Mouse (Mus musculus) layer of hippocampus, adult 2 months (tissue): ENCODE results near the gene Pcp4l1. TPM values are rescaled to one million over a fixed set of nuclear protein-coding genes. Genes with fewer than 3 reads are reported as not detected.
A peak's percentile ranks its signal among the peaks of the same experiment; 100 is the strongest.
"Not testable (repeated sequence)": the region's sequence is repeated elsewhere in the genome, so short reads cannot be mapped to it uniquely, and the experiment has no call there.

Source experiments
- DNase-seq, 2 experiments: peaks; one replicate each; pipeline ENCODE4 v3.0.0; 2022; ENCODE audit warnings: low spot score in 2 of 2
- H3K27ac ChIP-seq: fragments of 200-600 bp; 2 replicates; pipeline ENCODE4 v1.8.1; 2022
- H3K4me3 ChIP-seq: fragments of 200-600 bp; 2 replicates; pipeline ENCODE4 v1.8.1; 2022; ENCODE audit warnings: mild to moderate bottlenecking
- CTCF ChIP-seq: fragments of 200-600 bp; conservative IDR thresholded peaks from 2 replicates; pipeline ENCODE4 v1.8.1; 2022; ENCODE audit warnings: antibody characterized with exemption, mild to moderate bottlenecking, moderate library complexity
- long read RNA-seq, 2 experiments: library from polyadenylated mRNA; stranded (forward); transcript quantifications; one replicate each; pipeline ENCODE4 v2.0.0; 2021; ENCODE audit warnings: borderline mapping rate in 2 of 2
- total RNA-seq, 2 experiments: library from RNA; stranded (reverse); gene quantifications; 2 replicates each; pipeline ENCODE4 v1.2.3; 2021

The Pcp4l1 gene
- 10 to 100 TPM; 40.4 to 40.9 TPM for total RNA-seq
- long read RNA-seq, experiment 1, transcript Pcp4l1-201 (3 exons, 1,577 nt) = major isoform, 23 of 25 reads
- long read RNA-seq, experiment 1, partial matches to known transcripts = 0 of 25 reads
- long read RNA-seq, experiment 1, other reads (novel, unspliced or antisense) = 2 of 25 reads
- long read RNA-seq, experiment 2, transcript Pcp4l1-201 (3 exons, 1,577 nt) = major isoform, 19 of 20 reads
- long read RNA-seq, experiment 2, partial matches to known transcripts = 0 of 20 reads
- long read RNA-seq, experiment 2, other reads (novel, unspliced or antisense) = 1 of 20 reads

GRCm38 (mm10) chr1:171195887-171196397 lies at the start of gene Pcp4l1:
TSS of gene Pcp4l1 (minus strand) at chr1:171196268.
- Histone ChIP-seq H3K4me3 (peak within 1 kb of the TSS; percentile 62), H3K27ac (peak within 1 kb of the TSS; percentile 64)
- DNase-seq = peak in 1 of 2 experiments; percentile 36
- TF ChIP-seq CTCF = no peak

- no peak overlapping the region for H3K27ac ChIP-seq
- no peak for TF ChIP-seq CTCF
Measured at GRCm38 (mm10) chr1:171245353-171245752, 49.3 kb upstream of the Pcp4l1 start.

GRCm38 (mm10) chr1:171241952-171242351 lies 45.9 kb upstream of the Pcp4l1 start:
- not testable (repeated sequence) for H3K27ac ChIP-seq, H3K4me3 ChIP-seq, DNase-seq
- peak; percentile 16; the same call in 1 of the 2 replicates for TF ChIP-seq CTCF

More at GRCm38 (mm10) chr1:171245353-171245752, 49.3 kb upstream of the Pcp4l1 start:
- H3K4me3 ChIP-seq = no peak overlapping the region
- no peak for DNase-seq

- Histone ChIP-seq H3K27ac (no peak overlapping the region), H3K4me3 (no peak overlapping the region)
- no peak for DNase-seq
- no peak for TF ChIP-seq CTCF
Measured at GRCm38 (mm10) chr1:171240911-171241310, 44.8 kb upstream of the Pcp4l1 start.

GRCm38 (mm10) chr1:171239992-171240744 lies 44.1 kb upstream of the Pcp4l1 start:
- Histone ChIP-seq H3K27ac (no peak overlapping the region), H3K4me3 (no peak overlapping the region)
- TF ChIP-seq CTCF = no peak
- DNase-seq = no peak

- peak in 1 of 2 experiments; percentile 50 for DNase-seq
- Histone ChIP-seq H3K4me3 (no peak overlapping the region), H3K27ac (no peak overlapping the region)
- TF ChIP-seq CTCF = peak; percentile 87
Measured at GRCm38 (mm10) chr1:171238463-171238862, 42.4 kb upstream of the Pcp4l1 start.

GRCm38 (mm10) chr1:171237438-171237837 lies 41.4 kb upstream of the Pcp4l1 start:
- DNase-seq = no peak
- no peak overlapping the region for H3K27ac ChIP-seq
- TF ChIP-seq CTCF = no peak
- H3K4me3 ChIP-seq = no peak overlapping the region

GRCm38 (mm10) chr1:171235791-171236190 lies 39.7 kb upstream of the Pcp4l1 start:
- H3K27ac ChIP-seq = no peak overlapping the region
- no peak for TF ChIP-seq CTCF
- H3K4me3 ChIP-seq = no peak overlapping the region
- DNase-seq = no peak

- TF ChIP-seq CTCF = no peak
- H3K27ac ChIP-seq = no peak overlapping the region
- no peak overlapping the region for H3K4me3 ChIP-seq
- DNase-seq = no peak
Measured at GRCm38 (mm10) chr1:171234538-171234937, 38.5 kb upstream of the Pcp4l1 start.

- no peak for TF ChIP-seq CTCF
- DNase-seq = no peak
- Histone ChIP-seq H3K4me3 (peak within 1 kb of the TSS; percentile 9; the same call in 1 of the 2 replicates), H3K27ac (no peak within 1 kb of the TSS)
Measured at GRCm38 (mm10) chr1:171234126-171234525, 38.1 kb upstream of the Pcp4l1 start, which contains the start of gene Fcer1g. TSS of gene Fcer1g (minus strand) at chr1:171234365.

GRCm38 (mm10) chr1:171232800-171233730 lies 37.0 kb upstream of the Pcp4l1 start:
- TF ChIP-seq CTCF = no peak
- Histone ChIP-seq H3K27ac (no peak overlapping the region), H3K4me3 (peak overlapping the region; percentile 9; the same call in 1 of the 2 replicates)
- DNase-seq = no peak

GRCm38 (mm10) chr1:171232348-171232747 lies 36.3 kb upstream of the Pcp4l1 start:
- no peak for DNase-seq
- TF ChIP-seq CTCF = no peak
- Histone ChIP-seq H3K4me3 (no peak overlapping the region), H3K27ac (no peak overlapping the region)
